Comparison of ENCODE assay signal across 11 mouse cellular contexts in the genomic region with DNA sequence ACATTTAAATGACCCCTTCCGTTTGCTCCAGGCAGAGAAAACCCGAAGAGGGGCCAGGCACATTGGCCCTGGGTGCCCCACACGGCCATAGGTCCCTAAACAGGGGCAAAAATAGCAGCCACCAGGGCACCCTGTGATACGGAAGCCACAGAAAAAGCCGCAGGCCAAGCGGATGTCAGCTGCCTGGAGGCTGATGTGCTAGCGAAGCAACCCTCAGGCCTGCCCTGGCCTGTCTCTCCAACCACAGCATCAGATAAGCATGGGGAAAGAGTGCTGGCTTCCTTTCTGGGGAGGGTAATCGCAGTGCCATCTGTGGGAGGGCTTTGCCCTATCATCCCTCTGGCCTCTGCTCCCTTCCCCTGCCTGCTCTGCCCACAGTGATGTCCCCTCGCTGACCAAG. TPM values are rescaled to one million over a fixed set of nuclear protein-coding genes. Genes with fewer than 3 reads are reported as not detected.
DNase-seq lines count a peak whose midpoint lies in the region; ATAC-seq lines count a peak whose summit lies in the region.
"Had no signal": no experiment of that assay in that cellular context is flagged by ENCODE, and none has a peak within 500 bp of the region (broad histone marks: within the 10 kb centered on the region; RNA-seq: fewer than 3 reads in every experiment).

No protein-coding gene starts in this region.

- H3K36me3 ChIP-seq in limb, embryonic 13.5 days = no peaks in the 10 kb centered on the region
- no peaks in the 10 kb centered on the region for H3K36me3 ChIP-seq in limb, embryonic 10.5 days
- H3K36me3 ChIP-seq in kidney, embryonic 14.5 days (ENCODE audit: control insufficient read depth, insufficient read depth, low read length) = no peaks in the 10 kb centered on the region
- H3K36me3 ChIP-seq in midbrain, embryonic 14.5 days (ENCODE audit: control insufficient read depth, insufficient read depth, low read length) = no peaks in the 10 kb centered on the region
- H3K36me3 ChIP-seq: heart, embryonic 12.5 days had no signal

- no peak for ATAC-seq in limb, embryonic 13.5 days (ENCODE audit: low FRiP score, low read depth)
- peak; percentile 88 for ATAC-seq in common myeloid progenitor, adult 5-6 weeks (replicated peaks; ENCODE audit: low read depth, poor library complexity, severe bottlenecking)
- peak; percentile 89 for ATAC-seq in megakaryocyte-erythroid progenitor cell, adult 5-6 weeks (replicated peaks; ENCODE audit: low FRiP score, low TSS enrichment, poor library complexity, severe bottlenecking)
- no peak for ATAC-seq in kidney, embryonic 14.5 days (ENCODE audit: low FRiP score, low TSS enrichment)
- ATAC-seq in midbrain, embryonic 14.5 days (ENCODE audit: low FRiP score, low TSS enrichment) = no peak
- ATAC-seq: Patski had no signal

- H3K27me3 ChIP-seq in limb, embryonic 13.5 days = peaks cover 16% of the 10 kb centered on the region
- peaks cover 13% of the 10 kb centered on the region; the same call in 1 of the 2 replicates for H3K27me3 ChIP-seq in limb, embryonic 10.5 days (ENCODE audit: low read depth, poor library complexity, severe bottlenecking)
- H3K27me3 ChIP-seq in kidney, embryonic 14.5 days (ENCODE audit: control insufficient read depth, insufficient read depth, low read length) = peaks cover 5% of the 10 kb centered on the region; the same call in 1 of the 2 replicates
- H3K27me3 ChIP-seq in midbrain, embryonic 14.5 days (ENCODE audit: control insufficient read depth, insufficient read depth, low read length) = no peaks in the 10 kb centered on the region

- no peak for DNase-seq in limb, embryonic 10.5 days (ENCODE audit: low spot score)
- DNase-seq in urinary bladder, adult 2 months (ENCODE audit: low spot score) = peak; percentile 64
- DNase-seq in c-Kit-positive CD71-positive TER-119-positive erythroid progenitor cells, embryonic 14.5 days (ENCODE audit: low spot score) = no peak
- no peak for DNase-seq in midbrain, embryonic 14.5 days
- DNase-seq: kidney, postnatal 10 days had no signal

- no peaks in the 10 kb centered on the region for H3K9me3 ChIP-seq in limb, embryonic 13.5 days
- H3K9me3 ChIP-seq in limb, embryonic 10.5 days (replicated peaks) = no peaks in the 10 kb centered on the region
- H3K9me3 ChIP-seq in kidney, embryonic 14.5 days (ENCODE audit: control insufficient read depth, low read length) = no peaks in the 10 kb centered on the region
- no peaks in the 10 kb centered on the region for H3K9me3 ChIP-seq in midbrain, embryonic 14.5 days (ENCODE audit: control insufficient read depth, low read length)
- H3K9me3 ChIP-seq: heart, embryonic 12.5 days had no signal

- peaks cover 11% of the 10 kb centered on the region for H3K4me1 ChIP-seq in limb, embryonic 13.5 days
- peaks cover 3% of the 10 kb centered on the region; the same call in 1 of the 2 replicates for H3K4me1 ChIP-seq in limb, embryonic 10.5 days
- H3K4me1 ChIP-seq in kidney, embryonic 14.5 days (ENCODE audit: control insufficient read depth, insufficient read depth, low read length) = no peaks in the 10 kb centered on the region
- H3K4me1 ChIP-seq in midbrain, embryonic 14.5 days (ENCODE audit: control insufficient read depth, insufficient read depth, low read length) = peaks cover 27% of the 10 kb centered on the region

- 77% methylated on average over 9 of the region's 9 CpGs for WGBS in limb, embryonic 13.5 days
- 76% methylated on average over 9 of the region's 9 CpGs for WGBS in limb, embryonic 10.5 days
- WGBS in kidney, embryonic 14.5 days = 65% methylated on average over 9 of the region's 9 CpGs
- WGBS in midbrain, embryonic 14.5 days = 87% methylated on average over 9 of the region's 9 CpGs

- no peak overlapping the region for H3K27ac ChIP-seq in limb, embryonic 13.5 days
- H3K27ac ChIP-seq in limb, embryonic 10.5 days = no peak overlapping the region
- no peak overlapping the region for H3K27ac ChIP-seq in kidney, embryonic 14.5 days (ENCODE audit: low read depth, low read length)
- no peak overlapping the region for H3K27ac ChIP-seq in midbrain, embryonic 14.5 days (replicated peaks; ENCODE audit: low read depth, low read length)

- H3K9ac ChIP-seq in limb, embryonic 13.5 days = 0 out of 2 replicates have a peak overlapping the region, but pooled peaks have one; percentile 19
- H3K9ac ChIP-seq in kidney, embryonic 14.5 days (ENCODE audit: low read depth, low read length) = no peak overlapping the region
- no peak overlapping the region for H3K9ac ChIP-seq in midbrain, embryonic 14.5 days (replicated peaks; ENCODE audit: low read length)
- H3K9ac ChIP-seq: heart, embryonic 12.5 days had no signal

- H3K4me2 ChIP-seq in limb, embryonic 13.5 days (replicated peaks) = no peak overlapping the region
- no peak overlapping the region for H3K4me2 ChIP-seq in kidney, embryonic 14.5 days (replicated peaks; ENCODE audit: low read depth, low read length)
- no peak overlapping the region for H3K4me2 ChIP-seq in midbrain, embryonic 14.5 days (ENCODE audit: low read length)
- H3K4me2 ChIP-seq: heart, embryonic 12.5 days had no signal

- no peak overlapping the region for H3K4me3 ChIP-seq in limb, embryonic 13.5 days
- H3K4me3 ChIP-seq in limb, embryonic 10.5 days = no peak overlapping the region
- no peak overlapping the region for H3K4me3 ChIP-seq in kidney, embryonic 14.5 days (ENCODE audit: low read length)
- no peak overlapping the region for H3K4me3 ChIP-seq in midbrain, embryonic 14.5 days (replicated peaks; ENCODE audit: low read depth, low read length)
- H3K4me3 ChIP-seq: heart, embryonic 12.5 days had no signal

RNA-seq across cellular contexts. Expression of a gene that starts 26.1 kb away (rescaled TPM):
- polyA plus RNA-seq in limb, embryonic 13.5 days (2015; fragmentation: Nextera tagmentation; extraction: Ambion mirVana) = 3.5 and 4.5 TPM in 2 replicates
- polyA plus RNA-seq in limb, embryonic 10.5 days (2016; fragmentation: Nextera tagmentation; extraction: Ambion mirVana) = 0.48 and 1.8 TPM in 2 replicates
- not detected in 2 replicates for total RNA-seq in common myeloid progenitor, adult 5-6 weeks (2017)
- total RNA-seq in megakaryocyte-erythroid progenitor cell, adult 5-6 weeks (2014; fragmentation: Nextera tagmentation) = 0.87 TPM in 1 of 2 replicates, not detected in the other
- total RNA-seq in megakaryocyte-erythroid progenitor cell, adult 5-6 weeks (2017) = 4.1 TPM in 1 of 2 replicates, not detected in the other
- polyA plus RNA-seq in urinary bladder, adult 2 months (2012; rRNA removed) = 4.5 and 6.1 TPM in 2 replicates
- 1.2 and 2.9 TPM in 2 replicates for polyA plus RNA-seq in kidney, embryonic 14.5 days (2014; fragmentation: Nextera tagmentation; extraction: Ambion mirVana)
- polyA plus RNA-seq in midbrain, embryonic 14.5 days (2014; fragmentation: Nextera tagmentation; extraction: Ambion mirVana) = 36.7 and 46.8 TPM in 2 replicates
- polyA plus RNA-seq: Patski had no signal

Comparison
In these comparisons a context has a peak if more than half of its experiments do, and no peak if none do; other contexts are left out.
1. ATAC-seq: peak in common myeloid progenitor, adult 5-6 weeks (single experiment) and megakaryocyte-erythroid progenitor cell, adult 5-6 weeks (single experiment); none in limb, embryonic 13.5 days (single experiment), kidney, embryonic 14.5 days (single experiment) and midbrain, embryonic 14.5 days (single experiment).